Mouse (Mus musculus) Muller cell, postnatal 12 days (primary cell): ENCODE measurements around the gene Tsen54.
A peak's percentile ranks its signal among the peaks of the same experiment; 100 is the strongest.
"Not testable (repeated sequence)": the region's sequence is repeated elsewhere in the genome, so short reads cannot be mapped to it uniquely, and the experiment has no call there.

Source experiments
- DNase-seq: peaks from one replicate; pipeline ENCODE4 v3.0.0-alpha.2; 2015; ENCODE audit errors: inconsistent ontology term

Gene Tsen54

GRCm38 (mm10) chr11:115829036-115829435, 14.5 kb downstream of the Tsen54 start:
- DNase-seq, result no peak

GRCm38 (mm10) chr11:115830550-115831325, 16.2 kb downstream of the Tsen54 start:
- no peak for DNase-seq

- DNase-seq, result no peak
Observed at GRCm38 (mm10) chr11:115831518-115831917, 17.0 kb downstream of the Tsen54 start.

GRCm38 (mm10) chr11:115832064-115832463, 17.5 kb downstream of the Tsen54 start:
- DNase-seq, result no peak

- no peak for DNase-seq
Observed at GRCm38 (mm10) chr11:115832523-115832922, 18.0 kb downstream of the Tsen54 start.

- no peak for DNase-seq
Observed at GRCm38 (mm10) chr11:115833021-115833513, 18.5 kb downstream of the Tsen54 start.

GRCm38 (mm10) chr11:115834033-115834432, 19.5 kb downstream of the Tsen54 start:
- no peak for DNase-seq

GRCm38 (mm10) chr11:115836656-115837395, 22.3 kb downstream of the Tsen54 start:
- no peak for DNase-seq

GRCm38 (mm10) chr11:115837606-115838345, 23.3 kb downstream of the Tsen54 start:
- no peak for DNase-seq

- DNase-seq, result no peak
Observed at GRCm38 (mm10) chr11:115838895-115839311, 24.4 kb downstream of the Tsen54 start.

- no peak for DNase-seq
Observed at GRCm38 (mm10) chr11:115839732-115840131, 25.2 kb downstream of the Tsen54 start.

GRCm38 (mm10) chr11:115841044-115841443, 26.5 kb downstream of the Tsen54 start:
- no peak for DNase-seq

GRCm38 (mm10) chr11:115841961-115842550, 27.5 kb downstream of the Tsen54 start:
- DNase-seq, result peak; percentile 82

GRCm38 (mm10) chr11:115843141-115843890, 28.8 kb downstream of the Tsen54 start:
- DNase-seq, result no peak

GRCm38 (mm10) chr11:115843891-115844239, 29.3 kb downstream of the Tsen54 start:
- no peak for DNase-seq

- no peak for DNase-seq
Observed at GRCm38 (mm10) chr11:115844240-115844639, 29.7 kb downstream of the Tsen54 start.

- no peak for DNase-seq
Observed at GRCm38 (mm10) chr11:115845819-115846218, 31.3 kb downstream of the Tsen54 start.

GRCm38 (mm10) chr11:115854674-115855073, 40.1 kb downstream of the Tsen54 start:
- DNase-seq, result no peak

GRCm38 (mm10) chr11:115857146-115857545, 42.6 kb downstream of the Tsen54 start:
- DNase-seq, result not testable (repeated sequence)

- DNase-seq, result no peak
Observed at GRCm38 (mm10) chr11:115857936-115858335, 43.4 kb downstream of the Tsen54 start.

- DNase-seq, result no peak
Observed at GRCm38 (mm10) chr11:115858354-115858753, 43.8 kb downstream of the Tsen54 start, which contains the start of gene Myo15b. Myo15b (plus strand) TSS chr11:115858406.
